In genomic region chr5:142441332-142442044, GRCm38 (mm10) we compare ENCODE assay signal across 8 mouse cellular contexts. TPM values are rescaled to one million over a fixed set of nuclear protein-coding genes. Genes with fewer than 3 reads are reported as not detected.
DNase-seq lines count a peak whose midpoint lies in the region; ATAC-seq lines count a peak whose summit lies in the region.

No protein-coding gene starts in this region.

- H3K4me3 ChIP-seq in heart, embryonic 12.5 days: peak overlapping the region; percentile 45
- no peak overlapping the region for H3K4me3 ChIP-seq in hindbrain, embryonic 14.5 days (replicated peaks; ENCODE audit: low read length)

- no peak for ATAC-seq in heart, embryonic 12.5 days (ENCODE audit: insufficient number of reproducible peaks, low FRiP score)
- ATAC-seq in hindbrain, embryonic 14.5 days (ENCODE audit: low FRiP score): no peak
- ATAC-seq in megakaryocyte progenitor cell, adult 5-6 weeks (replicated peaks; ENCODE audit: poor library complexity): peak; percentile 14

- peak overlapping the region; percentile 72 for H3K4me2 ChIP-seq in heart, embryonic 12.5 days
- peak overlapping the region; percentile 44 for H3K4me2 ChIP-seq in hindbrain, embryonic 14.5 days (replicated peaks)

- H3K9ac ChIP-seq in heart, embryonic 12.5 days: peak overlapping the region; percentile 74
- H3K9ac ChIP-seq in hindbrain, embryonic 14.5 days: 0 out of 2 replicates have a peak overlapping the region, but pooled peaks have one; percentile 24

- no peaks in the 10 kb centered on the region for H3K27me3 ChIP-seq in heart, embryonic 12.5 days (replicated peaks)
- H3K27me3 ChIP-seq in hindbrain, embryonic 14.5 days (ENCODE audit: control insufficient read depth, insufficient read depth, low read length): no peaks in the 10 kb centered on the region

- peaks cover 74% of the 10 kb centered on the region for H3K4me1 ChIP-seq in heart, embryonic 12.5 days (replicated peaks)
- H3K4me1 ChIP-seq in hindbrain, embryonic 14.5 days (replicated peaks; ENCODE audit: control insufficient read depth, insufficient read depth, low read length): peaks cover 30% of the 10 kb centered on the region

- peak overlapping the region; percentile 93 for H3K27ac ChIP-seq in heart, embryonic 12.5 days (ENCODE audit: poor library complexity, severe bottlenecking)
- peak overlapping the region; percentile 73 for H3K27ac ChIP-seq in hindbrain, embryonic 14.5 days

- WGBS in heart, embryonic 12.5 days: 59% methylated on average over 22 of the region's 22 CpGs
- WGBS in hindbrain, embryonic 14.5 days: 55% methylated on average over 22 of the region's 22 CpGs

- no peak for DNase-seq in heart, adult 8-10 months (ENCODE audit: low spot score)
- DNase-seq in NIH3T3 (ENCODE audit: low read depth): peak; percentile 58
- no peak for DNase-seq in hindbrain, embryonic 14.5 days (ENCODE audit: low spot score)
- DNase-seq in cerebellum, postnatal 25 days: no peak
- no peak for DNase-seq in ovary, postnatal 14 days (ENCODE audit: low spot score)
- DNase-seq in cerebellum, adult 18-20 months: no peak

- H3K9me3 ChIP-seq in heart, embryonic 12.5 days (replicated peaks): no peaks in the 10 kb centered on the region
- no peaks in the 10 kb centered on the region for H3K9me3 ChIP-seq in hindbrain, embryonic 14.5 days (ENCODE audit: control insufficient read depth, low read length)

- H3K36me3 ChIP-seq in heart, embryonic 12.5 days: peaks cover 17% of the 10 kb centered on the region; the same call in 1 of the 2 replicates
- H3K36me3 ChIP-seq in hindbrain, embryonic 14.5 days (replicated peaks; ENCODE audit: control insufficient read depth, insufficient read depth): peaks cover 9% of the 10 kb centered on the region; the same call in 1 of the 2 replicates

RNA-seq across cellular contexts. Expression of gene Ap5z1, which starts 22.3 kb away (rescaled TPM):
- 7.3 and 9.9 TPM in 2 replicates for polyA plus RNA-seq in heart, embryonic 12.5 days (2016; fragmentation: Nextera tagmentation; extraction: Ambion mirVana)
- 1 to 10 TPM; 4.5 to 8.3 (median 7.1) TPM for total RNA-seq in heart, adult 8-10 months (2022)
- polyA plus RNA-seq in hindbrain, embryonic 14.5 days (2014; fragmentation: Nextera tagmentation; extraction: Ambion mirVana): 12.6 and 12.9 TPM in 2 replicates
- total RNA-seq in megakaryocyte progenitor cell, adult 5-6 weeks (2015): 5.6 and 6.8 TPM in 2 replicates
- 4.7 and 8.0 TPM in 2 replicates for total RNA-seq in megakaryocyte progenitor cell, adult 5-6 weeks (2017)

RNA-seq across cellular contexts. Expression of gene Foxk1, which starts 40.2 kb away (rescaled TPM):
- polyA plus RNA-seq in heart, embryonic 12.5 days (2016; fragmentation: Nextera tagmentation; extraction: Ambion mirVana): 5.8 and 7.2 TPM in 2 replicates
- total RNA-seq in heart, adult 8-10 months (2022): 10 to 100 TPM; 11.8 to 16.0 (median 14.2) TPM
- polyA plus RNA-seq in hindbrain, embryonic 14.5 days (2014; fragmentation: Nextera tagmentation; extraction: Ambion mirVana): 5.4 and 5.9 TPM in 2 replicates
- 14.1 and 18.1 TPM in 2 replicates for total RNA-seq in megakaryocyte progenitor cell, adult 5-6 weeks (2015)
- total RNA-seq in megakaryocyte progenitor cell, adult 5-6 weeks (2017): 8.4 and 8.5 TPM in 2 replicates
